Mouse (Mus musculus) intestine, embryonic 14.5 days (tissue): ENCODE results near the gene Arid5b. TPM values are rescaled to one million over a fixed set of nuclear protein-coding genes. Genes with fewer than 3 reads are reported as not detected.

Experiments
- ATAC-seq: fragments of 200-750 bp; cut with Nextera tagmentation; replicated peaks from 2 replicates; pipeline ENCODE4 v1.8.0; 2017; ENCODE audit warnings: low read depth, moderate number of reproducible peaks, moderate TSS enrichment, moderate library complexity; ENCODE audit not compliant: low FRiP score, low TSS enrichment
- DNase-seq: peaks from one replicate; pipeline ENCODE4 v3.0.0-alpha.2; 2018; ENCODE audit warnings: low spot score
- H3K27ac ChIP-seq: fragments of 300-500 bp; sonication (generic); 2 replicates; pipeline ENCODE4 v1.5.1; 2014; ENCODE audit warnings: low read depth, mild to moderate bottlenecking, control low read depth
- H3K27me3 ChIP-seq: fragments of 300-500 bp; sonication (generic); replicated peaks from 2 replicates; pipeline ENCODE4 v1.6.1; 2014; ENCODE audit warnings: low read length, control low read depth; ENCODE audit not compliant: control insufficient read depth, insufficient read depth
- H3K36me3 ChIP-seq: fragments of 300-500 bp; sonication (generic); 2 replicates; pipeline ENCODE4 v1.6.1; 2014; ENCODE audit warnings: low read length, control low read depth; ENCODE audit not compliant: control insufficient read depth, insufficient read depth
- H3K4me1 ChIP-seq: fragments of 300-500 bp; sonication (generic); replicated peaks from 2 replicates; pipeline ENCODE4 v1.6.1; 2014; ENCODE audit warnings: low read length, control low read depth, mixed read lengths; ENCODE audit not compliant: control insufficient read depth, insufficient read depth
- H3K4me2 ChIP-seq: fragments of 300-500 bp; sonication (generic); 2 replicates; pipeline ENCODE4 v1.6.1; 2014; ENCODE audit warnings: low read length
- H3K4me3 ChIP-seq: fragments of 300-500 bp; sonication (generic); 2 replicates; pipeline ENCODE4 v1.5.1; 2014; ENCODE audit warnings: low read depth, low read length, control low read depth, mixed read lengths
- H3K9ac ChIP-seq: fragments of 300-500 bp; sonication (generic); 2 replicates; pipeline ENCODE4 v1.6.1; 2014; ENCODE audit warnings: mild to moderate bottlenecking, low read length
- H3K9me3 ChIP-seq: fragments of 300-500 bp; sonication (generic); 2 replicates; pipeline ENCODE4 v1.6.1; 2016; ENCODE audit warnings: low read length, control low read depth; ENCODE audit not compliant: control insufficient read depth
- WGBS: fragments of 180-500 bp; shearing (Covaris S2); extraction: QIAGEN DNeasy Blood & Tissue Kit; methylation state at CpG from one replicate; pipeline ENCODE4 v1.1.7; 2014; 5-methylcytosine and 5-hydroxymethylcytosine counted together
- polyA plus RNA-seq: library from polyadenylated mRNA; unstranded; fragments of >200 nt; fragmentation: Nextera tagmentation; extraction: Ambion mirVana; gene quantifications from 2 replicates; pipeline ENCODE4 v1.2.1, GENCODE M21; 2014

Gene Arid5b
- polyA plus RNA-seq, 1 experiment from 2014 or later = 34.0 TPM

- no peaks in the 10 kb centered on the region for H3K27me3 ChIP-seq
- no peak for DNase-seq
- H3K4me1 ChIP-seq = peaks cover 6% of the 10 kb centered on the region
- ATAC-seq = no peak
- 79% methylated on average over 11 of the region's 11 CpGs for WGBS
- H3K4me2 ChIP-seq = no peak overlapping the region
- no peak overlapping the region for H3K9ac ChIP-seq
- H3K4me3 ChIP-seq = no peak overlapping the region
- no peak overlapping the region for H3K27ac ChIP-seq
- H3K36me3 ChIP-seq = peaks cover 23% of the 10 kb centered on the region
- no peaks in the 10 kb centered on the region for H3K9me3 ChIP-seq
Measured at GRCm38 (mm10) chr10:68203322-68203721, 75.2 kb downstream of the Arid5b start.

GRCm38 (mm10) chr10:68199440-68199839, 79.1 kb downstream of the Arid5b start:
- Histone ChIP-seq H3K4me1 (no peaks in the 10 kb centered on the region), H3K4me2 (no peak overlapping the region), H3K9ac (no peak overlapping the region), H3K36me3 (peaks cover 22% of the 10 kb centered on the region), H3K27ac (no peak overlapping the region), H3K27me3 (no peaks in the 10 kb centered on the region), H3K9me3 (no peaks in the 10 kb centered on the region), H3K4me3 (no peak overlapping the region)
- WGBS = 90% methylated on average over 5 of the region's 5 CpGs
- ATAC-seq (no peak), DNase-seq (no peak)

- H3K36me3 ChIP-seq = peaks cover 3% of the 10 kb centered on the region; the same call in 1 of the 2 replicates
- H3K4me2 ChIP-seq = no peak overlapping the region
- H3K27ac ChIP-seq = no peak overlapping the region
- H3K4me1 ChIP-seq = peaks cover 10% of the 10 kb centered on the region
- no peak for ATAC-seq
- H3K9ac ChIP-seq = no peak overlapping the region
- 59% methylated on average over 9 of the region's 9 CpGs for WGBS
- no peak overlapping the region for H3K4me3 ChIP-seq
- no peaks in the 10 kb centered on the region for H3K27me3 ChIP-seq
- no peaks in the 10 kb centered on the region for H3K9me3 ChIP-seq
- no peak for DNase-seq
Measured at GRCm38 (mm10) chr10:68196324-68196723, 82.2 kb downstream of the Arid5b start.

- Histone ChIP-seq H3K4me3 (no peak overlapping the region), H3K9me3 (no peaks in the 10 kb centered on the region), H3K9ac (no peak overlapping the region), H3K36me3 (no peaks in the 10 kb centered on the region), H3K4me1 (peaks cover 12% of the 10 kb centered on the region), H3K27ac (peak overlapping the region; percentile 66; the same call in 1 of the 2 replicates), H3K4me2 (no peak overlapping the region), H3K27me3 (no peaks in the 10 kb centered on the region)
- WGBS = 65% methylated on average over 3 of the region's 3 CpGs
- ATAC-seq (no peak), DNase-seq (peak; percentile 39)
Measured at GRCm38 (mm10) chr10:68193561-68193960, 85.0 kb downstream of the Arid5b start.

- Histone ChIP-seq H3K4me2 (no peak overlapping the region), H3K9ac (no peak overlapping the region), H3K36me3 (no peaks in the 10 kb centered on the region), H3K27ac (peak overlapping the region; percentile 66), H3K9me3 (no peaks in the 10 kb centered on the region), H3K4me3 (no peak overlapping the region), H3K27me3 (no peaks in the 10 kb centered on the region), H3K4me1 (peaks cover 12% of the 10 kb centered on the region)
- peak; percentile 50 for DNase-seq
- peak; percentile 75; the same call in 1 of the 2 replicates for ATAC-seq
- 28% methylated on average over 3 of the region's 3 CpGs for WGBS
Measured at GRCm38 (mm10) chr10:68192824-68193255, 85.7 kb downstream of the Arid5b start.

- Histone ChIP-seq H3K4me2 (no peak overlapping the region), H3K4me3 (no peak overlapping the region), H3K27ac (no peak overlapping the region), H3K27me3 (no peaks in the 10 kb centered on the region), H3K4me1 (peaks cover 12% of the 10 kb centered on the region), H3K9me3 (no peaks in the 10 kb centered on the region), H3K36me3 (0 out of 2 replicates have a peak, but pooled peaks cover 6% of the 10 kb centered on the region), H3K9ac (no peak overlapping the region)
- ATAC-seq = no peak
- DNase-seq = peak; percentile 56
- 38% methylated on average over 13 of the region's 13 CpGs for WGBS
Measured at GRCm38 (mm10) chr10:68191691-68192380, 86.7 kb downstream of the Arid5b start.

GRCm38 (mm10) chr10:68191146-68191545, 87.4 kb downstream of the Arid5b start:
- H3K9me3 ChIP-seq = no peaks in the 10 kb centered on the region
- 86% methylated on average over 6 of the region's 8 CpGs for WGBS
- H3K36me3 ChIP-seq = peaks cover 7% of the 10 kb centered on the region
- ATAC-seq (no peak), DNase-seq (peak; percentile 15)
- H3K27me3 ChIP-seq = no peaks in the 10 kb centered on the region
- no peak overlapping the region for H3K4me3 ChIP-seq
- peaks cover 12% of the 10 kb centered on the region for H3K4me1 ChIP-seq
- no peak overlapping the region for H3K27ac ChIP-seq
- no peak overlapping the region for H3K4me2 ChIP-seq
- H3K9ac ChIP-seq = no peak overlapping the region

GRCm38 (mm10) chr10:68189847-68190246, 88.7 kb downstream of the Arid5b start:
- H3K4me1 ChIP-seq = peaks cover 12% of the 10 kb centered on the region
- H3K4me2 ChIP-seq = no peak overlapping the region
- ATAC-seq (no peak), DNase-seq (peak; percentile 33)
- no peaks in the 10 kb centered on the region for H3K9me3 ChIP-seq
- H3K9ac ChIP-seq = no peak overlapping the region
- H3K4me3 ChIP-seq = no peak overlapping the region
- H3K27me3 ChIP-seq = no peaks in the 10 kb centered on the region
- 76% methylated on average over 3 of the region's 3 CpGs for WGBS
- no peak overlapping the region for H3K27ac ChIP-seq
- peaks cover 20% of the 10 kb centered on the region for H3K36me3 ChIP-seq

- H3K9me3 ChIP-seq = no peaks in the 10 kb centered on the region
- no peak overlapping the region for H3K9ac ChIP-seq
- H3K27ac ChIP-seq = no peak overlapping the region
- WGBS = 92% methylated on average over 7 of the region's 7 CpGs
- peaks cover 27% of the 10 kb centered on the region for H3K36me3 ChIP-seq
- no peak overlapping the region for H3K4me3 ChIP-seq
- no peak overlapping the region for H3K4me2 ChIP-seq
- H3K4me1 ChIP-seq = peaks cover 11% of the 10 kb centered on the region
- H3K27me3 ChIP-seq = no peaks in the 10 kb centered on the region
- ATAC-seq = no peak
- no peak for DNase-seq
Measured at GRCm38 (mm10) chr10:68183096-68183495, 95.4 kb downstream of the Arid5b start.
